Mouse (Mus musculus) gastrocnemius, postnatal 4 days (tissue): ENCODE results near the gene Tox3. TPM values are rescaled to one million over a fixed set of nuclear protein-coding genes. Genes with fewer than 3 reads are reported as not detected.

Source experiments
- DNase-seq, 2 experiments: peaks; one replicate each; pipeline ENCODE4 v3.0.0; 2021 to 2022; ENCODE audit warnings: low spot score in 2 of 2, mixed read lengths in 2 of 2
- total RNA-seq, 2 experiments: library from RNA; stranded (reverse); gene quantifications; 2 replicates each; pipeline ENCODE4 v1.2.3; 2021

Gene Tox3
- total RNA-seq, 2 experiments from 2014 or later = 1.8 TPM

- peak in 1 of 2 experiments; percentile 25 for DNase-seq
These were observed 103.5 kb downstream of the Tox3 start for GRCm38 (mm10) chr8:90244458-90245145.

- no peak for DNase-seq
These were observed 104.2 kb downstream of the Tox3 start for GRCm38 (mm10) chr8:90243957-90244356.

GRCm38 (mm10) chr8:90242351-90242750 lies 105.8 kb downstream of the Tox3 start:
- DNase-seq = no peak

GRCm38 (mm10) chr8:90241461-90241860 lies 106.7 kb downstream of the Tox3 start:
- no peak for DNase-seq

- DNase-seq = no peak
These were observed 115.6 kb downstream of the Tox3 start for GRCm38 (mm10) chr8:90232501-90232900.

- no peak for DNase-seq
These were observed 124.0 kb downstream of the Tox3 start for GRCm38 (mm10) chr8:90224172-90224571.

- no peak for DNase-seq
These were observed 138.8 kb downstream of the Tox3 start for GRCm38 (mm10) chr8:90209105-90210037.
